Mouse (Mus musculus) forebrain, embryonic 14.5 days (tissue): ENCODE measurements at regions not wholly inside any gene's neighbourhood (a gene's known extent, or its start where the extent isn't known, plus 50 kb on each side); places are given as distances from the start of the nearest gene placed in this dataset.

Experiments used
- ATAC-seq: fragments of 200-750 bp; cut with Nextera tagmentation; 2 replicates; pipeline ENCODE4 v1.8.0; 2017; ENCODE audit warnings: mild to moderate bottlenecking, moderate library complexity
- DNase-seq: peaks from one replicate; pipeline ENCODE4 v3.0.0-alpha.2; 2015; ENCODE audit warnings: low spot score
- H3K27ac ChIP-seq: fragments of 300-500 bp; sonication (generic); 2 replicates; pipeline ENCODE4 v1.5.1; 2014; ENCODE audit warnings: low read depth, mild to moderate bottlenecking, control low read depth, low read length, moderate library complexity
- H3K27me3 ChIP-seq: fragments of 300-500 bp; sonication (generic); replicated peaks from 2 replicates; pipeline ENCODE4 v1.6.1; 2014; ENCODE audit warnings: low read length, control low read depth, mixed read lengths; ENCODE audit not compliant: control insufficient read depth, insufficient read depth
- H3K36me3 ChIP-seq: fragments of 300-500 bp; sonication (generic); 2 replicates; pipeline ENCODE4 v1.6.1; 2014; ENCODE audit warnings: low read length, control low read depth; ENCODE audit not compliant: control insufficient read depth, insufficient read depth
- H3K4me1 ChIP-seq: fragments of 300-500 bp; sonication (generic); 2 replicates; pipeline ENCODE4 v1.6.1; 2014; ENCODE audit warnings: antibody characterized with exemption, low read length, control low read depth; ENCODE audit not compliant: control insufficient read depth, insufficient read depth
- H3K4me2 ChIP-seq: fragments of 300-500 bp; sonication (generic); 2 replicates; pipeline ENCODE4 v1.6.1; 2014; ENCODE audit warnings: mild to moderate bottlenecking, control low read depth, low read length
- H3K4me3 ChIP-seq: fragments of 300-500 bp; sonication (generic); 2 replicates; pipeline ENCODE4 v1.5.1; 2014; ENCODE audit warnings: low read depth, low read length, control low read depth
- H3K9ac ChIP-seq: fragments of 300-500 bp; sonication (generic); 2 replicates; pipeline ENCODE4 v1.6.1; 2014; ENCODE audit warnings: mild to moderate bottlenecking, low read length, control low read depth, moderate library complexity
- H3K9me3 ChIP-seq: fragments of 300-500 bp; sonication (generic); replicated peaks from 2 replicates; pipeline ENCODE4 v1.6.1; 2016; ENCODE audit warnings: low read length, control low read depth, mixed read lengths; ENCODE audit not compliant: control insufficient read depth
- WGBS: fragments of 180-500 bp; shearing (Covaris S2); extraction: QIAGEN DNeasy Blood & Tissue Kit; methylation state at CpG from one replicate; pipeline ENCODE4 v1.1.7; 2014; 5-methylcytosine and 5-hydroxymethylcytosine counted together

- Histone ChIP-seq H3K9me3 (no peaks in the 10 kb centered on the region), H3K4me2 (no peak overlapping the region), H3K27ac (no peak overlapping the region), H3K36me3 (no peaks in the 10 kb centered on the region), H3K4me1 (no peaks in the 10 kb centered on the region), H3K27me3 (no peaks in the 10 kb centered on the region), H3K9ac (no peak overlapping the region), H3K4me3 (no peak overlapping the region)
- 41% methylated on average over 1 of the region's 1 CpGs for WGBS
- ATAC-seq = 0 out of 2 replicates have a peak, but pooled peaks have one; percentile 7
- peak; percentile 60 for DNase-seq
Observed at GRCm38 (mm10) chr8:17621109-17621508, 1356.9 kb downstream of the Defb40 start.

DNA sequence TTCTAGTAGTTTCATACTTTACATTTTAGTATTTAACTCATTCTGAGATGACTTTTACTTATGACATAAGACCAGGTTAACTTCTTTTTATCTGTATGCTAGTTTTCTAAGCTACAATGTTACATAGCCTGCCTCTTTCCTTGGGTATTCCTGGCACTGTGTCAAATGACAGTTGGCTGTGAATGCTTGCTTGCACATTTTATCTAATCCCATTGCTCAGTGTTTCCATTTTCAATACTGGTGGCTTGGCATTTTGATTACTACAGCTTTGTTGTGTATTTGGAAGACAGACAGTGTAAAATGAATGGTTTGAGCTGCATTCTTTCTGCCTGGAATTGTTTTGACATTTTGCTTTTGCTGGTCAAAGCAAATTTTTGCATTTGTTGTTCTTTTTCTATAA lies 1359.2 kb downstream of the Defb40 start:
- no peak overlapping the region for H3K27ac ChIP-seq
- H3K27me3 ChIP-seq = no peaks in the 10 kb centered on the region
- ATAC-seq = peak; percentile 67
- no peaks in the 10 kb centered on the region for H3K9me3 ChIP-seq
- H3K9ac ChIP-seq = no peak overlapping the region
- no peak overlapping the region for H3K4me2 ChIP-seq
- no peaks in the 10 kb centered on the region for H3K4me1 ChIP-seq
- H3K36me3 ChIP-seq = no peaks in the 10 kb centered on the region
- DNase-seq = peak; percentile 86
- H3K4me3 ChIP-seq = no peak overlapping the region

DNA sequence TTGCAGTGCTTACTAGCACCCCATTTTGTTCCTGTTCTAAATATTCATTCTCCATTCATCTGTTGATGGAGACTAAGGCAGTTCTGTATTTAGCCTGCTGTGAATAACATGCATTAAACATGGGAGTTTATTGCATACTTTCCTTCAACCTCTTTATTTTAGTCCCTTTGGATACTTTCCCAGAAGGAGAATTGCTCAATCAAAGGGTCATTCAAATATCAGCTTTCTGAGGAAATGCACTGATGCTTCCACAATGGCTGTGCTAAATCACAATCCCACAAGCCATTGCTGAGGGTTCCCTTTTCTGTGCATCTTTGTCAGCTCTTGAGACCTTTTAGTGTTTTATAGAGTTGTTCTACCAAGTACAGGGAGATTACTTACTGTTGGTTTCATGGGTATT lies 1359.9 kb downstream of the Defb40 start:
- Histone ChIP-seq H3K4me3 (no peak overlapping the region), H3K9me3 (no peaks in the 10 kb centered on the region), H3K4me1 (no peaks in the 10 kb centered on the region), H3K27ac (peak overlapping the region; percentile 39; the same call in 1 of the 2 replicates), H3K4me2 (no peak overlapping the region), H3K9ac (no peak overlapping the region), H3K27me3 (no peaks in the 10 kb centered on the region), H3K36me3 (no peaks in the 10 kb centered on the region)
- DNase-seq = peak; percentile 89
- ATAC-seq = peak; percentile 87

DNA sequence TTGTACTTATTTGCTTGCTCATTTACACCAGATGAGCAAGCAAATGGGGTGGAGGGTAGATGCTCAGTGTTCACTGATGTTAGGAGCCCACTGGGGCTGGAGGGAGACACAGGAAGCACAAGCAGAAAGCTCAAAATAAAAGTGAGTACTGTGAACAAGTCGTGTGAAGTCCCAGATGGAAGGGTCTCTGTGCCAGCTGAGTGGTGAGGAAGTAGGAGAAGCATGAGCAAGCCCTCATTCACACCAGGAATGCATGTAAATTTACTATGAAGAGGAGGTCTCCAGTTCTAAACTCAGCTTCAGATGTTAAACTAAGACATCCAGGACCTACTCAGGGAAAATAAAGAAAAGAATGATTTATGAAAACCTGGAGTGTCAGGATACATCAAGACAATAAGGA lies 1375.2 kb downstream of the Defb40 start:
- H3K27ac ChIP-seq = no peak overlapping the region
- H3K9me3 ChIP-seq = no peaks in the 10 kb centered on the region
- DNase-seq (no peak), ATAC-seq (no peak)
- H3K4me2 ChIP-seq = no peak overlapping the region
- H3K4me3 ChIP-seq = no peak overlapping the region
- H3K36me3 ChIP-seq = no peaks in the 10 kb centered on the region
- H3K27me3 ChIP-seq = no peaks in the 10 kb centered on the region
- no peaks in the 10 kb centered on the region for H3K4me1 ChIP-seq
- 48% methylated on average over 1 of the region's 1 CpGs for WGBS
- H3K9ac ChIP-seq = no peak overlapping the region

GRCm38 (mm10) chr8:17598736-17599135 lies 1379.3 kb downstream of the Defb40 start:
- H3K36me3 ChIP-seq = no peaks in the 10 kb centered on the region
- H3K27ac ChIP-seq = no peak overlapping the region
- ATAC-seq (no peak), DNase-seq (no peak)
- no peaks in the 10 kb centered on the region for H3K27me3 ChIP-seq
- H3K9me3 ChIP-seq = no peaks in the 10 kb centered on the region
- no peak overlapping the region for H3K9ac ChIP-seq
- H3K4me1 ChIP-seq = no peaks in the 10 kb centered on the region
- WGBS = 89% methylated on average over 4 of the region's 4 CpGs
- no peak overlapping the region for H3K4me2 ChIP-seq
- H3K4me3 ChIP-seq = no peak overlapping the region

DNA sequence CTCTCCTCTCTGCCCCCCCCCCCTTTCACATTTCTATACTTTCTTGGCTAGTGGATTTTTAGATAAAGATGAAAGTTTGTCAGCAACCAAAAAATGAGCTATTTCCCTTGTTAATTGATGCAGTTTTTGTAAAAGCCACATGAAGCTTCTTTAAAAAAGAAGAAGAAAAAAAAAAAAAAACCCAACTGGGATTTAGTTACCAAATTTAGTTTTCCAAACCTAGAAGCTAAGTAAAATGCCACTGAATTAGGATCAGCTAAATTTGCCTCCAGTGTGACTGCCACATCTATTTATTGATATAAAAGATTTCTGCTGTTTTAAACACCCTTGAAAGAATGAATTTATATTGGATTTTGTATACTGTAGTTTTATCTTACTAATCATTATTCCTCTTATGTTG lies 1381.5 kb downstream of the Defb40 start:
- no peak overlapping the region for H3K9ac ChIP-seq
- H3K36me3 ChIP-seq = no peaks in the 10 kb centered on the region
- H3K4me2 ChIP-seq = no peak overlapping the region
- H3K27ac ChIP-seq = no peak overlapping the region
- DNase-seq = no peak
- no peak overlapping the region for H3K4me3 ChIP-seq
- no peaks in the 10 kb centered on the region for H3K27me3 ChIP-seq
- ATAC-seq = no peak
- no peaks in the 10 kb centered on the region for H3K9me3 ChIP-seq
- H3K4me1 ChIP-seq = no peaks in the 10 kb centered on the region

- Histone ChIP-seq H3K9ac (no peak overlapping the region), H3K4me1 (no peaks in the 10 kb centered on the region), H3K27ac (no peak overlapping the region), H3K36me3 (no peaks in the 10 kb centered on the region), H3K9me3 (no peaks in the 10 kb centered on the region), H3K4me2 (no peak overlapping the region), H3K4me3 (no peak overlapping the region), H3K27me3 (no peaks in the 10 kb centered on the region)
- 23% methylated on average over 1 of the region's 1 CpGs for WGBS
- DNase-seq (no peak), ATAC-seq (no peak)
Observed at GRCm38 (mm10) chr8:17594607-17595006, 1383.4 kb downstream of the Defb40 start.

DNA sequence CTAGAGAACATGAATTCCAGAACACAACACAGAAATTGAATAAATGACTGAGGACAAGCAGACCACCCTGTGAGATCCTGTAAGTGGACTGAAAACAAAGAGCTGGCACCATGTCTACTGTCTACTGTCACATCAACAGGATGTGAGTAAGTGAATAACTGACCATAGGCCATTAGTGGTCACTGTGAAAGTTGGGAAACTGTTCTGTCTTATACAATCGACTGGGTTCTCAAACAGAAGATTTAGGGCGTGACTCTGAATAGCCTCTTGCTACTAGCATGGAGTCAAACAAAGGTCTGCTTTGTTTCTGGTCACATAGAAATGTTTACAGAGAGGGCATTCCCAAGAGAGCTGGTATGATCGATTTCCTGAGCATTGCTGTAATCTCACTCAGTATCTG lies 1387.9 kb downstream of the Defb40 start:
- H3K4me2 ChIP-seq = no peak overlapping the region
- no peak overlapping the region for H3K9ac ChIP-seq
- H3K36me3 ChIP-seq = no peaks in the 10 kb centered on the region
- H3K27ac ChIP-seq = no peak overlapping the region
- H3K4me3 ChIP-seq = no peak overlapping the region
- H3K9me3 ChIP-seq = no peaks in the 10 kb centered on the region
- 81% methylated on average over 3 of the region's 3 CpGs for WGBS
- no peak for DNase-seq
- ATAC-seq = no peak
- peaks cover 4% of the 10 kb centered on the region for H3K4me1 ChIP-seq
- H3K27me3 ChIP-seq = no peaks in the 10 kb centered on the region

DNA sequence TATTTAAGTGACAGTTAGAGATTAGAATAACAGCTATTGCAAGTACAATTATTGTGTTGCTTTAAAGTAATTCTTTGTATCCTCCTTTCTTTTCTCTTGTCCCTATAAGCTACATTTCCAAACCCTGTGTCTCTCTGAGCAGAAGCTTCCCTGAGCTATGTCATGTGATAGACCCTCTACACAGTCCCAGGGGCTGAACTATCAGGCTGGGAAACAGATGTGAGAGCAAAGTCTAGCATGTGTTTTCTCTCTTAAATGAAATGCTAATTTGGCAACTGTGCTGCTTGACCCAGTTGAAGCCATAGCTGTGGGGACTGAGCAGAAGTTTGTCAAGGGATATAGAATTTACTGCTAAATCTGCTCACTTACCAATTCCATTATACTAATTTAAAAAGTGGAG lies 1389.9 kb downstream of the Defb40 start:
- Histone ChIP-seq H3K36me3 (no peaks in the 10 kb centered on the region), H3K9ac (no peak overlapping the region), H3K4me2 (no peak overlapping the region), H3K4me3 (no peak overlapping the region), H3K27me3 (no peaks in the 10 kb centered on the region), H3K27ac (no peak overlapping the region), H3K4me1 (peaks cover 4% of the 10 kb centered on the region), H3K9me3 (no peaks in the 10 kb centered on the region)
- DNase-seq = peak; percentile 14
- ATAC-seq = peak; percentile 58; the same call in 1 of the 2 replicates
